Mouse (Mus musculus): ENCODE results near the gene Mettl26. TPM values are rescaled to one million over a fixed set of nuclear protein-coding genes. Genes with fewer than 3 reads are reported as not detected.

The Mettl26 gene
- total RNA-seq, 2 experiments from 2014 or later, result 39.0 to 39.9 TPM

GRCm38 (mm10) chr17:25831451-25832281 is 43.2 kb upstream of the Mettl26 start:
- no peak for TF ChIP-seq CTCF (conservative IDR thresholded peaks at IDR 0.05)
- Histone ChIP-seq H3K4me3 (peak overlapping the region; percentile 87), H3K27ac (peak overlapping the region; percentile 99)
- DNase-seq (ENCODE audit: low spot score in 2 of 2), result no peak

- DNase-seq (ENCODE audit: low spot score in 2 of 2), result peak; percentile 97 to 98
- no peak for TF ChIP-seq CTCF (conservative IDR thresholded peaks at IDR 0.05)
Observed at GRCm38 (mm10) chr17:25832436-25833290, 42.2 kb upstream of the Mettl26 start.

GRCm38 (mm10) chr17:25833291-25833663 is 41.6 kb upstream of the Mettl26 start, which contains the start of gene Stub1:
TSS of gene Stub1 (minus strand) at chr17:25833404.
- peak; percentile 80 to 84 for DNase-seq (ENCODE audit: low spot score in 2 of 2)
- Histone ChIP-seq H3K4me3 (peak within 1 kb of the TSS; percentile 87), H3K27ac (peak within 1 kb of the TSS; percentile 99)
- TF ChIP-seq CTCF (conservative IDR thresholded peaks at IDR 0.05), result no peak

More at GRCm38 (mm10) chr17:25832436-25833290, 42.2 kb upstream of the Mettl26 start:
- Histone ChIP-seq H3K4me3 (peak overlapping the region; percentile 87), H3K27ac (peak overlapping the region; percentile 99)

- H3K27ac ChIP-seq, result peak overlapping the region; percentile 99
- H3K4me3 ChIP-seq, result peak overlapping the region; percentile 87
- DNase-seq (ENCODE audit: low spot score in 2 of 2), result no peak
- TF ChIP-seq CTCF (conservative IDR thresholded peaks at IDR 0.05), result no peak
Observed at GRCm38 (mm10) chr17:25833961-25834594, 40.8 kb upstream of the Mettl26 start.

- DNase-seq (ENCODE audit: low spot score in 2 of 2), result no peak
- TF ChIP-seq CTCF (conservative IDR thresholded peaks at IDR 0.05), result no peak
- H3K27ac ChIP-seq, result peak overlapping the region; percentile 99
- H3K4me3 ChIP-seq, result peak overlapping the region; percentile 87
Observed at GRCm38 (mm10) chr17:25834595-25835222, 40.2 kb upstream of the Mettl26 start.

- no peak for TF ChIP-seq CTCF (conservative IDR thresholded peaks at IDR 0.05)
- H3K27ac ChIP-seq, result peak overlapping the region; percentile 99
- DNase-seq (ENCODE audit: low spot score in 2 of 2), result no peak
- no peak overlapping the region; the same call in 1 of the 2 replicates for H3K4me3 ChIP-seq
Observed at GRCm38 (mm10) chr17:25835301-25835700, 39.6 kb upstream of the Mettl26 start.

- DNase-seq (ENCODE audit: low spot score in 2 of 2), result no peak
- no peak for TF ChIP-seq CTCF (conservative IDR thresholded peaks at IDR 0.05)
- Histone ChIP-seq H3K4me3 (peak overlapping the region; percentile 72), H3K27ac (peak overlapping the region; percentile 99)
Observed at GRCm38 (mm10) chr17:25835816-25836215, 39.1 kb upstream of the Mettl26 start.

GRCm38 (mm10) chr17:25836397-25837075 is 38.3 kb upstream of the Mettl26 start:
- no peak for DNase-seq (ENCODE audit: low spot score in 2 of 2)
- TF ChIP-seq CTCF (conservative IDR thresholded peaks at IDR 0.05), result no peak
- peak overlapping the region; percentile 72 for H3K4me3 ChIP-seq
- H3K27ac ChIP-seq, result peak overlapping the region; percentile 99

- no peak for TF ChIP-seq CTCF (conservative IDR thresholded peaks at IDR 0.05)
- H3K27ac ChIP-seq, result peak within 1 kb of the TSS; percentile 99
- peak; percentile 87 to 88 for DNase-seq (ENCODE audit: low spot score in 2 of 2)
- H3K4me3 ChIP-seq, result peak within 1 kb of the TSS; percentile 72
Observed at GRCm38 (mm10) chr17:25837076-25837410, 37.8 kb upstream of the Mettl26 start, which contains the start of gene Rhbdl1. TSS of gene Rhbdl1 (minus strand) at chr17:25837295.

- Histone ChIP-seq H3K4me3 (no peak overlapping the region; the same call in 1 of the 2 replicates), H3K27ac (peak overlapping the region; percentile 99)
- no peak for TF ChIP-seq CTCF (conservative IDR thresholded peaks at IDR 0.05)
- no peak for DNase-seq (ENCODE audit: low spot score in 2 of 2)
Observed at GRCm38 (mm10) chr17:25837533-25837932, 37.3 kb upstream of the Mettl26 start.

GRCm38 (mm10) chr17:25838904-25839303 is 36.0 kb upstream of the Mettl26 start:
- no peak overlapping the region for H3K4me3 ChIP-seq
- TF ChIP-seq CTCF (conservative IDR thresholded peaks at IDR 0.05), result no peak
- H3K27ac ChIP-seq, result peak overlapping the region; percentile 14; the same call in 1 of the 2 replicates
- DNase-seq (ENCODE audit: low spot score in 2 of 2), result no peak
